Mouse (Mus musculus) lung, adult 2 months (tissue): ENCODE measurements at regions not wholly inside any gene's neighbourhood (a gene's known extent, or its start where the extent isn't known, plus 50 kb on each side); places are given as distances from the start of the nearest gene placed in this dataset.

ENCODE experiments used
- CTCF ChIP-seq: fragments of 200-500 bp; IDR thresholded peaks from 2 replicates; pipeline ENCODE4 v1.5.1; 2011; ENCODE audit warnings: mild to moderate bottlenecking, low read length, control low read depth; ENCODE audit not compliant: insufficient read depth
- POLR2A ChIP-seq: fragments of 200-500 bp; IDR thresholded peaks from 2 replicates; pipeline ENCODE4 v1.6.1; 2011; ENCODE audit warnings: low read depth, mild to moderate bottlenecking, control low read depth, low read length, borderline replicate concordance; ENCODE audit errors: extremely low read depth

DNA sequence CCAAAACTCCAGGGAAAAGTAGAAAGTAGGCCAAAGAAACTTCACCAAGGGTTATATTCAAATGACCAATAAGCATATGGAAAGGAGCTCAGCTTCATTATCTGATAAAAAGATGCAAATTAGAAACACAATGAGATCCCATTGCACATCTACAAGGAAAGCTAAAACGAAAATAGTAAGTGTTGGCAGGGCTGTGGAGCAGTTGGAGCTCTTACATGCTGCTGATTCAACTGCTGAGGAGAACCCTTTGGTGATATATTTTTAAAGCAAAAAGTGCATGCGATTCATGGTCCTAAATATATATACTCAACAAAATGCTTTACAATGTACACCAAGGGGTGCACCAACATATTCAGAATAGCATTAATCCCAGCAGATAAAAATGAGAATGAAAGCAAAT is 218.5 kb upstream of the Gria1 start:
- no peak for TF ChIP-seq POLR2A
- no peak for TF ChIP-seq CTCF
